Mouse (Mus musculus) small intestine, adult 2 months (tissue): ENCODE data around the gene Cutc.

Experiments
- CTCF ChIP-seq: fragments of 200-500 bp; IDR thresholded peaks from 2 replicates; pipeline ENCODE4 v1.5.1; 2012; ENCODE audit warnings: low read depth, mild to moderate bottlenecking, control low read depth, inconsistent platforms, low read length, moderate library complexity, mixed read lengths; ENCODE audit not compliant: insufficient replicate concordance, insufficient read length; ENCODE audit errors: extremely low read depth
- POLR2A ChIP-seq: fragments of 200-500 bp; IDR thresholded peaks from 2 replicates; pipeline ENCODE4 v1.6.1; 2012; ENCODE audit warnings: low read depth, mild to moderate bottlenecking, control low read depth, inconsistent platforms, low read length, moderate library complexity

- TF ChIP-seq CTCF (no peak), POLR2A (no peak)
Measured at GRCm38 (mm10) chr19:43784761-43785160, 32.0 kb downstream of the Cutc start.
